Mouse (Mus musculus) CH12.LX (cell line): ENCODE measurements around the gene Flot2. TPM values are rescaled to one million over a fixed set of nuclear protein-coding genes. Genes with fewer than 3 reads are reported as not detected.

ENCODE experiments used
- DNase-seq: peaks from one replicate; pipeline ENCODE4 v3.0.0-alpha.2; 2013; ENCODE audit errors: extremely low read depth
- H3K27ac ChIP-seq: 2 replicates; pipeline ENCODE4 v1.5.1; 2012; ENCODE audit warnings: low read depth, mild to moderate bottlenecking, control low read depth, moderate library complexity; ENCODE audit not compliant: insufficient read depth
- H3K27me3 ChIP-seq: replicated peaks from 2 replicates; pipeline ENCODE3; 2012; ENCODE audit warnings: inconsistent platforms
- H3K36me3 ChIP-seq, 2 experiments: replicated peaks in 1 of 2; 2 replicates each; pipeline versions ENCODE3 to v1.6.1; 2012; ENCODE audit warnings: inconsistent platforms in 1 of 2, low read length in 1 of 2, mild to moderate bottlenecking in 1 of 2, mixed read lengths in 1 of 2, moderate library complexity in 1 of 2; ENCODE audit not compliant: control insufficient read depth in 1 of 2, insufficient read depth in 1 of 2
- H3K4me1 ChIP-seq, 2 experiments: 2 replicates each; pipeline ENCODE4 v1.6.1; 2012; ENCODE audit warnings: inconsistent platforms in 1 of 2, moderate library complexity in 1 of 2; ENCODE audit not compliant: insufficient read depth in 2 of 2, control insufficient read depth in 1 of 2
- H3K4me2 ChIP-seq: 2 replicates; pipeline ENCODE4 v1.6.1; 2012; ENCODE audit warnings: low read depth, mild to moderate bottlenecking, control low read depth; ENCODE audit not compliant: poor library complexity, insufficient read depth, severe bottlenecking
- H3K4me3 ChIP-seq, 3 experiments: fragments of 150-350 bp in 1 of 3; sonication (generic) in 1 of 3; replicated peaks in 1 of 3; 2 replicates each; pipeline versions ENCODE3 to v1.5.1; 2011 to 2012; ENCODE audit warnings: low read depth in 2 of 3, low read length in 2 of 3, mild to moderate bottlenecking in 2 of 3, moderate library complexity in 2 of 3, control low read depth in 1 of 3, improper control_type of control experiment in 1 of 3, inconsistent platforms in 1 of 3, mixed read lengths in 1 of 3; ENCODE audit not compliant: poor library complexity in 1 of 3
- H3K79me2 ChIP-seq: replicated peaks from 2 replicates; pipeline ENCODE4 v1.6.1; 2012; ENCODE audit warnings: mild to moderate bottlenecking, moderate library complexity; ENCODE audit not compliant: control insufficient read depth, poor library complexity, insufficient read depth, severe bottlenecking; ENCODE audit errors: extremely low read depth
- H3K9ac ChIP-seq: 2 replicates; pipeline ENCODE4 v1.6.1; 2012; ENCODE audit warnings: low read depth, mild to moderate bottlenecking, control low read depth, moderate library complexity; ENCODE audit not compliant: insufficient read depth
- H3K9me3 ChIP-seq: replicated peaks from 2 replicates; pipeline ENCODE3; 2012; ENCODE audit warnings: low read length, inconsistent platforms, mixed read lengths
- BHLHE40 ChIP-seq: IDR thresholded peaks from 2 replicates; pipeline ENCODE4 v1.6.1; 2011; ENCODE audit warnings: mild to moderate bottlenecking, low read depth, low read length, improper control_type of control experiment
- CHD2 ChIP-seq: IDR thresholded peaks from 2 replicates; pipeline ENCODE4 v1.6.1; 2011; ENCODE audit warnings: low read length, improper control_type of control experiment
- E2F4 ChIP-seq: IDR thresholded peaks from 2 replicates; pipeline ENCODE4 v1.6.1; 2011; ENCODE audit warnings: low read depth, low read length, improper control_type of control experiment; ENCODE audit not compliant: insufficient replicate concordance
- EP300 ChIP-seq: IDR thresholded peaks from 2 replicates; pipeline ENCODE4 v1.6.1; 2011; ENCODE audit warnings: low read length, improper control_type of control experiment
- GABPA ChIP-seq: IDR thresholded peaks from 2 replicates; pipeline ENCODE4 v1.6.1; 2012; ENCODE audit warnings: low read depth, low read length, improper control_type of control experiment, inconsistent platforms; ENCODE audit not compliant: insufficient replicate concordance
- JUND ChIP-seq: conservative IDR thresholded peaks from 2 replicates; pipeline ENCODE4 v1.6.1; 2011; ENCODE audit warnings: low read depth, low read length, improper control_type of control experiment
- MAZ ChIP-seq: IDR thresholded peaks from 2 replicates; pipeline ENCODE4 v1.6.1; 2012; ENCODE audit warnings: low read depth, mild to moderate bottlenecking, inconsistent platforms, low read length, improper control_type of control experiment, moderate library complexity
- MEF2A ChIP-seq: IDR thresholded peaks from 2 replicates; pipeline ENCODE4 v1.6.1; 2014; ENCODE audit warnings: low read depth, mild to moderate bottlenecking, inconsistent platforms, low read length, improper control_type of control experiment, borderline replicate concordance
- PAX5 ChIP-seq: IDR thresholded peaks from 2 replicates; pipeline ENCODE4 v1.6.1; 2012; ENCODE audit warnings: low read length, inconsistent platforms, mixed read lengths
- POLR2A ChIP-seq: IDR thresholded peaks from 2 replicates; pipeline ENCODE4 v1.6.1; 2011; ENCODE audit warnings: low read depth, mild to moderate bottlenecking, improper control_type of control experiment, low read length
- POLR2AphosphoS2 ChIP-seq: IDR thresholded peaks from 2 replicates; pipeline ENCODE4 v1.6.1; 2011; ENCODE audit warnings: low read depth, low read length, improper control_type of control experiment
- RCOR1 ChIP-seq: conservative IDR thresholded peaks from 2 replicates; pipeline ENCODE4 v1.6.1; 2012; ENCODE audit warnings: low read depth, mild to moderate bottlenecking, inconsistent platforms, low read length, improper control_type of control experiment
- SMC3 ChIP-seq: IDR thresholded peaks from 2 replicates; pipeline ENCODE4 v1.6.1; 2011; ENCODE audit warnings: low read depth, low read length, improper control_type of control experiment
- TBP ChIP-seq: conservative IDR thresholded peaks from 2 replicates; pipeline ENCODE4 v1.6.1; 2011; ENCODE audit warnings: low read depth, low read length, improper control_type of control experiment
- TCF12 ChIP-seq: IDR thresholded peaks from 2 replicates; pipeline ENCODE4 v1.6.1; 2014; ENCODE audit warnings: low read depth, mild to moderate bottlenecking, inconsistent platforms, low read length, improper control_type of control experiment
- UBTF ChIP-seq: IDR thresholded peaks from 2 replicates; pipeline ENCODE4 v1.6.1; 2012; ENCODE audit warnings: low read depth, mild to moderate bottlenecking, inconsistent platforms, low read length, improper control_type of control experiment, moderate library complexity
- dilution Hi-C: fragments of 300-500 bp; cut with MboI; formaldehyde crosslinking; loops from 2 replicates; pipeline ENCODE4 v1.14.3; 2020; ENCODE audit warnings: low sequenced_read_pairs; ENCODE audit not compliant: extremely low pct_unique_long_range_greater_than_20kb, extremely low pct_ligation_motif_present
- in situ Hi-C: fragments of 300-500 bp; cut with MboI; formaldehyde crosslinking; loops from 3 replicates; pipeline ENCODE4 v1.14.3; 2019; ENCODE audit warnings: low sequenced_read_pairs, low pct_ligation_motif_present, low pct_unique_long_range_greater_than_20kb, mixed read lengths
- polyA plus RNA-seq: library from polyadenylated mRNA; unstranded; fragments of >175 nt; gene quantifications from 2 replicates; pipeline ENCODE4 v1.2.1, GENCODE M21; 2012; ENCODE audit warnings: low read depth; ENCODE audit not compliant: insufficient read length
- total RNA-seq, 2 experiments: library from RNA; depleted of rRNA; stranded (reverse); fragments of 300-350 nt in 1 of 2; fragments of >200 nt in 1 of 2; gene quantifications; 2 replicates each; pipeline ENCODE4 v1.2.3; 2012 to 2014

Gene Flot2
- total and polyA plus RNA-seq, 3 experiments, result 5.2 to 14.7 (median 13.4) TPM

- H3K36me3 ChIP-seq, result peaks cover 43 to 63% of the 10 kb centered on the region in 2 experiments
- in situ Hi-C loops, result no loop called here
- no peaks in the 10 kb centered on the region for H3K9me3 ChIP-seq
- H3K79me2 ChIP-seq, result no peaks in the 10 kb centered on the region; the same call in 1 of the 2 replicates
- dilution Hi-C loops, result no loop called here
- H3K4me1 ChIP-seq, result peaks cover 15 to 44% of the 10 kb centered on the region in 2 experiments
- TF ChIP-seq GABPA (no peak), POLR2AphosphoS2 (peak; percentile 91; the same call in 1 of the 2 replicates)
- TF ChIP-seq, all 38 proteins: peak for 1
- Histone ChIP-seq H3K27me3 (no peaks in the 10 kb centered on the region), H3K4me3 (no peak overlapping the region), H3K4me2 (no peak overlapping the region), H3K9ac (no peak overlapping the region), H3K27ac (no peak overlapping the region)
- no peak for DNase-seq
Measured at GRCm38 (mm10) chr11:78030600-78030999, 7.1 kb upstream of the Flot2 start.

GRCm38 (mm10) chr11:78031389-78031788 lies 6.3 kb upstream of the Flot2 start:
- Histone ChIP-seq H3K4me2 (peak overlapping the region; percentile 86), H3K4me1 (peaks cover 15 to 44% of the 10 kb centered on the region in 2 experiments), H3K36me3 (peaks cover 36 to 60% of the 10 kb centered on the region in 2 experiments), H3K9me3 (no peaks in the 10 kb centered on the region), H3K4me3 (peak overlapping the region in 2 of 3 experiments; percentile 39 to 61), H3K9ac (peak overlapping the region; percentile 28; the same call in 1 of the 2 replicates), H3K27me3 (no peaks in the 10 kb centered on the region), H3K79me2 (no peaks in the 10 kb centered on the region; the same call in 1 of the 2 replicates), H3K27ac (peak overlapping the region; percentile 24; the same call in 1 of the 2 replicates)
- dilution Hi-C loops (no loop called here), in situ Hi-C loops (no loop called here)
- DNase-seq, result no peak
- TF ChIP-seq TBP, result no peak
- no peak for TF ChIP-seq BHLHE40
- TF ChIP-seq CHD2, result no peak
- no peak for TF ChIP-seq EP300
- no peak for TF ChIP-seq SMC3
- no peak for TF ChIP-seq E2F4
- TF ChIP-seq PAX5, result no peak
- TF ChIP-seq POLR2A, result no peak
- TF ChIP-seq MAZ, result no peak
- no peak for TF ChIP-seq RCOR1
- TF ChIP-seq UBTF, result no peak
- TF ChIP-seq JUND, result no peak
- TF ChIP-seq MEF2A, result no peak
- no peak for TF ChIP-seq TCF12
- TF ChIP-seq, all 38 proteins: peak for 0
